Mouse (Mus musculus): ENCODE data around the gene Tmem95. TPM values are rescaled to one million over a fixed set of nuclear protein-coding genes. Genes with fewer than 3 reads are reported as not detected.

Tmem95 gene
- polyA plus RNA-seq, 2 experiments = not detected

DNA sequence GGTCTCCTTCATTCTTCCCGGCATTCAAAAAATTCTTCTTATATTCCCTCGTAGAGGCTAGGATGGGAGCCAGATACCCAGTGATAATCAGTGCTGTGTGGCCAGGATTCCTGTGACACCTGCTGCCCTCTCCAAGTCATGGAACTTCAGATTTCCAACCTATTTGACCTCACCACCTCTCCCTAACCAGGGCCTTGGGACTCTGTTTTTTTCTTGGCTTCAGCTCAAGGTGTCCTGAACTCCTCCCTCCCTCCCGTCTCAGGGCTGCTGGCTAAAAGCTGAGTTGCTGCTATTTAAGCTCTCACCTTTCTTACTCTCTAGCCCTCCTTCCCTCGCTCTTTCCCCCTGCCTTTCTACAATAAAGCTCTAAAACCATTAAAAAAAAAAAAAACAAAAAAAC, 22.1 kb upstream of the Tmem95 start:
- no peak overlapping the region; the same call in 1 of the 2 replicates for H3K9ac ChIP-seq (replicated peaks)
- 48% methylated on average over 4 of the region's 4 CpGs for WGBS (ENCODE audit: insufficient replicate concordance)

DNA sequence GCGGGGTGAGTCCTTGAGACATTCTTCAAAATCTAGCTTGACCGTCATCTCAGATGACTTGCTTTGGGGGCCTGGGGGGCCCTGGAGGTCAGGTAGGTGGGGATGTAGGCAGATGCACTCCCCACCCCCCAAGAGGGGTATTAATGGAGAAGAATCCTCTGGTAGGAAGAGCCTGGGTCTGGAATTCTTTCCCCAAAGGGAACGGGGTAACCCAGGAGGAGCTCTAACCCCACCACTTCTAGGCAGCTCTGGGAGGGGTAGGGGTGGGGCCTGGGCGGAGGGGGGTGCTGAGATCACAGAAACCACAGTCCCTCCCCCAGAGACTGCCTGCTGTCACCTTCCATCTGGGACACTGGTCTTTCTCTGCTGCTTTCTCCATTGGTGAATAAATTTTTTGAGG, 17.5 kb upstream of the Tmem95 start, which contains the start of gene Acap1:
Acap1 (minus strand) TSS at position 249 of the 400 bp plus-strand sequence.
- Histone ChIP-seq H3K4me1 (replicated peaks; ENCODE audit: control insufficient read depth in 2 of 2, insufficient read depth in 2 of 2, low read length in 1 of 2) (peaks cover 8 to 21% of the 10 kb centered on the region in 2 experiments), H3K9ac (replicated peaks) (no peak within 1 kb of the TSS; the same call in 1 of the 2 replicates), H3K4me3 (ENCODE audit: insufficient read depth in 1 of 2, low read depth in 2 of 2, low read length in 2 of 2) (peak within 1 kb of the TSS in 1 of 2 experiments; percentile 31; a peak in 1 of 4 replicates), H3K4me2 (ENCODE audit: low read depth) (peak within 1 kb of the TSS; percentile 36), H3K9me3 (ENCODE audit: control insufficient read depth, low read length) (no peaks in the 10 kb centered on the region), H3K36me3 (replicated peaks; ENCODE audit: control insufficient read depth, insufficient read depth, low read depth) (no peaks in the 10 kb centered on the region), H3K27ac (no peak within 1 kb of the TSS), H3K27me3 (ENCODE audit: control insufficient read depth, insufficient read depth, low read length) (no peaks in the 10 kb centered on the region; the same call in 1 of the 2 replicates)
- WGBS (ENCODE audit: insufficient replicate concordance) = 20% methylated on average over 4 of the region's 4 CpGs
- ATAC-seq (ENCODE audit: insufficient read depth) (peak; percentile 68; the same call in 1 of the 2 replicates), DNase-seq (ENCODE audit: low read depth in 3 of 3, low spot score in 3 of 3) (no peak)
- TF ChIP-seq EP300 (IDR thresholded peaks at IDR 0.05; ENCODE audit: low read depth) (no peak), CTCF (IDR thresholded peaks at IDR 0.05; ENCODE audit: low read depth) (no peak)

More for the DNA sequence above, 22.1 kb upstream of the Tmem95 start:
- H3K4me3 ChIP-seq (ENCODE audit: insufficient read depth in 1 of 2, low read depth in 2 of 2, low read length in 2 of 2) = no peak overlapping the region
- no peak overlapping the region for H3K27ac ChIP-seq
- H3K9me3 ChIP-seq (ENCODE audit: control insufficient read depth, low read length) = no peaks in the 10 kb centered on the region
- H3K4me2 ChIP-seq (ENCODE audit: low read depth) = peak overlapping the region; percentile 80
- TF ChIP-seq EP300 (IDR thresholded peaks at IDR 0.05; ENCODE audit: low read depth) = no peak
- ATAC-seq (ENCODE audit: insufficient read depth) (no peak), DNase-seq (ENCODE audit: low read depth in 3 of 3, low spot score in 3 of 3) (no peak)
- peaks cover 8% of the 10 kb centered on the region for H3K36me3 ChIP-seq (replicated peaks; ENCODE audit: control insufficient read depth, insufficient read depth, low read depth)
- peaks cover 14 to 22% of the 10 kb centered on the region in 2 experiments for H3K4me1 ChIP-seq (replicated peaks; ENCODE audit: control insufficient read depth in 2 of 2, insufficient read depth in 2 of 2, low read length in 1 of 2)
- H3K27me3 ChIP-seq (ENCODE audit: control insufficient read depth, insufficient read depth, low read length) = no peaks in the 10 kb centered on the region; the same call in 1 of the 2 replicates

DNA sequence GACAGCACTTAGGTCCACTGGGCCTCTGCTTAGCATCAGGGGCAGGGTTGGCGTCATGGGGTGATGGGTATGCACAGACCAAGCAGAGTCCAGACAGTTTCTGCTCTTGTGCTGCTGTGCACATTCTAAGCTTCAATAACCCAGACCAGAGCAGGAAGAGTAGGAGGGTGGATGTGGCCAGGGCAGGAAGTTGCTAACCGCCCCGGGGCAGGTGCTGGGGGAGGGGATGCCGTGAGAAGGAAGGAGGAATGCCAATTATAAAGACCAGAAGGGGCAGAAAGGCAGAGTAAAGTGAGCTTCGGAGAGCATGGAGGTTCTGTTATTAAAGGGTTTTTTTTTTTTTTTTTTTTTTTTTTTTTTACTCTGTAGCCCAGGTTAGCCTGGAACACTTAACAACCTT, 16.9 kb upstream of the Tmem95 start:
- ATAC-seq (ENCODE audit: insufficient read depth) (no peak), DNase-seq (ENCODE audit: low read depth in 3 of 3, low spot score in 3 of 3) (no peak)
- no peaks in the 10 kb centered on the region for H3K36me3 ChIP-seq (replicated peaks; ENCODE audit: control insufficient read depth, insufficient read depth, low read depth)
- peaks cover 7 to 15% of the 10 kb centered on the region in 2 experiments for H3K4me1 ChIP-seq (replicated peaks; ENCODE audit: control insufficient read depth in 2 of 2, insufficient read depth in 2 of 2, low read length in 1 of 2)
- no peak overlapping the region for H3K27ac ChIP-seq
- no peak overlapping the region for H3K4me2 ChIP-seq (ENCODE audit: low read depth)
- H3K9ac ChIP-seq (replicated peaks) = no peak overlapping the region
- no peaks in the 10 kb centered on the region; the same call in 1 of the 2 replicates for H3K27me3 ChIP-seq (ENCODE audit: control insufficient read depth, insufficient read depth, low read length)
- no peak for TF ChIP-seq CTCF (IDR thresholded peaks at IDR 0.05; ENCODE audit: low read depth)
- no peak for TF ChIP-seq EP300 (IDR thresholded peaks at IDR 0.05; ENCODE audit: low read depth)
- no peak overlapping the region for H3K4me3 ChIP-seq (ENCODE audit: insufficient read depth in 1 of 2, low read depth in 2 of 2, low read length in 2 of 2)
- H3K9me3 ChIP-seq (ENCODE audit: control insufficient read depth, low read length) = no peaks in the 10 kb centered on the region
- WGBS (ENCODE audit: insufficient replicate concordance) = 13% methylated on average over 5 of the region's 5 CpGs

DNA sequence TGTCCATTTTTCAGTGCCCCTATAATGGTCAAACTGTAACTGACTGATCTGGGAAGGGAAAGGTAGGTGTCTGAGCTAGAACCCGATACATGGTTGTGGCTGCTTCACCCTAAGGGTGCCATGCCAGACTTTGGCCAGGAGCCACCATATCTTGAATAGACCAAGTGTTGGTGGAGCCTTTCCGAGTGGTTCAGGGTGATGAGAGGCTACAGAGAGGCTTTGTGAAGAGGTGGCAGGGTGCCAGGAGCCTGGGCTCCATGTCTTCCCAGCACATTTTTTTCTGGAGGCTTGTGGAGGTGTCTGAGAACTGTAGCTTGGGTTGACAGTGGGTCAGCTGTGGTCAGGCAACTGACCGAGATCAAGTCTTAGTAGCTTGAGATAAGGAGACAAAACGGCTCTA, 13.7 kb upstream of the Tmem95 start:
- H3K4me1 ChIP-seq (replicated peaks; ENCODE audit: control insufficient read depth in 2 of 2, insufficient read depth in 2 of 2, low read length in 1 of 2) = peaks cover 17 to 32% of the 10 kb centered on the region in 2 experiments
- no peak overlapping the region for H3K4me3 ChIP-seq (ENCODE audit: insufficient read depth in 1 of 2, low read depth in 2 of 2, low read length in 2 of 2)
- no peaks in the 10 kb centered on the region for H3K36me3 ChIP-seq (replicated peaks; ENCODE audit: control insufficient read depth, insufficient read depth, low read depth)
- H3K9ac ChIP-seq (replicated peaks) = no peak overlapping the region
- ATAC-seq (ENCODE audit: insufficient read depth) = no peak
- no peak overlapping the region for H3K27ac ChIP-seq
- no peak for DNase-seq (ENCODE audit: low read depth in 3 of 3, low spot score in 3 of 3)
- H3K4me2 ChIP-seq (ENCODE audit: low read depth) = no peak overlapping the region
- no peaks in the 10 kb centered on the region for H3K27me3 ChIP-seq (ENCODE audit: control insufficient read depth, insufficient read depth, low read length)
- TF ChIP-seq CTCF (IDR thresholded peaks at IDR 0.05; ENCODE audit: low read depth) = no peak
- no peak for TF ChIP-seq EP300 (IDR thresholded peaks at IDR 0.05; ENCODE audit: low read depth)
- H3K9me3 ChIP-seq (ENCODE audit: control insufficient read depth, low read length) = no peaks in the 10 kb centered on the region
- WGBS (ENCODE audit: insufficient replicate concordance) = 34% methylated on average over 4 of the region's 4 CpGs

DNA sequence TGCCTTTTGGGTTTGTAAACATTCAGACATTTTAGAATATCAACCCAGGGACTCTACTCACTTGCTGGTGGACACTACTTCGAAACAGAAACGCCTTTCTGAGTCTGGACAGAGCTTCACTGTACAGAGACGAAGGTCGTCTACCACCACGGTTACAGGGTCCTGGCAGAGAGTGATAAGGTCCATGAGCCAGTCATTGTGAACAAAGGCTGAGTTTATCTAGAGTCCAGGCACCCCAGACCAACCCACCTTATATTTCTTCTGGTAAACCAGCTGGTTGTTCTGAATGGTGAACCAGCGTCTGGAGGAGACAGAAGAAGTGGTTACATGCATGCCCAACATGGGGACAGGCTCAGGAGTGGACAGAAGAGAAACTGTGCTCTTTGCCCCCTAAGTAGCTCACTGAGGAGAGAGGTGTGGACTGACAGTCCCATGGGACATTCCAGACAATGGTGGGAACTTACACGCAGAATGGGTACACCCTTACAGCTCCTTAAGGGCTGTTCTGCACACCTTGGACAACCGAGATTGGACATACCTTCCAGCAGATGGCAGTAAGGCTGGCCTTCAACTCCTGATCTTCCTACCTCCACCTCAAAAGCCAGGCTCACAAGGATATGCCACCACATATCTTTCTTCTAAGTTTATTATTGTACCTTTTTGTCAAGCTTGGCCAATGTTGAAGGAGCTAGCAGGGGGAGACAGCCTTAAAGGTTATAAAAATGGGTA, 9.3 kb upstream of the Tmem95 start:
- peak overlapping the region; percentile 27; the same call in 1 of the 2 replicates for H3K9ac ChIP-seq (replicated peaks)
- 8% methylated on average over 8 of the region's 8 CpGs for WGBS (ENCODE audit: insufficient replicate concordance)
- H3K9me3 ChIP-seq (ENCODE audit: control insufficient read depth, low read length) = no peaks in the 10 kb centered on the region
- peak overlapping the region; percentile 69 for H3K27ac ChIP-seq
- peak; percentile 84 for TF ChIP-seq CTCF (IDR thresholded peaks at IDR 0.05; ENCODE audit: low read depth)
- peak; percentile 73 for TF ChIP-seq EP300 (IDR thresholded peaks at IDR 0.05; ENCODE audit: low read depth)
- peaks cover 12 to 26% of the 10 kb centered on the region in 2 experiments for H3K4me1 ChIP-seq (replicated peaks; ENCODE audit: control insufficient read depth in 2 of 2, insufficient read depth in 2 of 2, low read length in 1 of 2)
- H3K4me2 ChIP-seq (ENCODE audit: low read depth) = peak overlapping the region; percentile 42
- peak; percentile 87 for ATAC-seq (ENCODE audit: insufficient read depth)
- no peaks in the 10 kb centered on the region for H3K36me3 ChIP-seq (replicated peaks; ENCODE audit: control insufficient read depth, insufficient read depth, low read depth)
- no peaks in the 10 kb centered on the region for H3K27me3 ChIP-seq (ENCODE audit: control insufficient read depth, insufficient read depth, low read length)
- DNase-seq (ENCODE audit: low read depth in 3 of 3, low spot score in 3 of 3) = peak in 1 of 3 experiments; percentile 59
- no peak overlapping the region for H3K4me3 ChIP-seq (ENCODE audit: insufficient read depth in 1 of 2, low read depth in 2 of 2, low read length in 2 of 2)

Measured in liver, embryonic 14.5 days (tissue).